Mouse (Mus musculus): ENCODE data around the gene Adh6a.

GRCm38 (mm10) chr3:138283831-138284230, 29.3 kb upstream of the Adh6a start:
- no peak for TF ChIP-seq CTCF (IDR thresholded peaks at IDR 0.05)
- TF ChIP-seq EP300 (IDR thresholded peaks at IDR 0.05): peak; percentile 61
